ENCODE assay signal across 21 mouse cellular contexts in the genomic region with DNA sequence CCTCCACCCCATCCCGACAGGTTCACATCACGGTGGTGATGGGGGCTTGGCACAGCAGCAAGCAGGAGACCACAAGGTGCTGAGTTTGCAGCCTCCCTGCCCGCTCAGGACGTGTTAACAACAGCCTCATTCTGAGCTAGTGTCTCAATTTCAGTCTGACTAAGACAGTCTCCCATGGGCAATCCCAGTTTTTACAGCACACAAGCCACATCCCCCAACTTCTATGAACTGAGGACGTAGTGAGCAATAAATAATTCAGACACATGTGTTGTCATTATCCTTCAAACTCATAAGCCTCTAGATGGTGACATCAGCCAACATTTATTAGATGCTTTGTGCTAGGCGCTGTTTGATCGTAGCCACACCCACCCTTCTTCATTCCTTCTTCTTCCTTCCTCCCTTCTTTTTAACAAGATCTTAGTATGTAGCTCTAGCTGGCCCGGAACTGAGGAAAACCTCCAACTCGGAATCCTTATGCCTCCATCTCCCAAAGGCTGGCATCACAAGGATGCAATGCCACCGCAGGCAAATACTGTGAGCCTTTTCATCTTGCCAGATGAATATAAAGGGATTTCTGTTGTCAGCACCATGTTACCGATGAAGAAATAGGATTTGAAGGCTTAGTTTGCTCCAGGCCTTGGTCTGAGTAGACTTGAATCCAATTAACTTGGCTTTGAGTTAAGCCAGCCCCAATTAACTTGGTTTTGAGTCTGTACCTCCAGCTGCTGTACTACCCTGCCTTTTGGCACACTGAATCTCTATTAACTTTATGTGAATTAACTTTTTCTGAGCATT.
DNase-seq lines count a peak whose midpoint lies in the region; ATAC-seq lines count a peak whose summit lies in the region.
"Had no signal": no experiment of that assay in that cellular context is flagged by ENCODE, and none has a peak within 500 bp of the region (broad histone marks: within the 10 kb centered on the region; RNA-seq: fewer than 3 reads in every experiment).

No protein-coding gene starts in this region.

- ATAC-seq in forebrain, embryonic 15.5 days (replicated peaks) = no peak
- ATAC-seq in forebrain, embryonic 13.5 days = no peak
- ATAC-seq in midbrain, embryonic 13.5 days = peak; percentile 62
- ATAC-seq: CD4-positive, CD25-positive, alpha-beta regulatory T cell, adult 4 months had no signal

- H3K9ac ChIP-seq in forebrain, embryonic 15.5 days (replicated peaks) = no peak overlapping the region
- H3K9ac ChIP-seq in forebrain, embryonic 13.5 days = no peak overlapping the region
- H3K9ac ChIP-seq in midbrain, embryonic 13.5 days (replicated peaks) = no peak overlapping the region
- H3K9ac ChIP-seq: embryonic facial prominence, embryonic 15.5 days; lung, embryonic 14.5 days had no signal

- 0 out of 2 replicates have a peak overlapping the region, but pooled peaks have one; percentile 15 for H3K27ac ChIP-seq in forebrain, embryonic 15.5 days (replicated peaks)
- H3K27ac ChIP-seq in forebrain, embryonic 13.5 days = no peak overlapping the region
- H3K27ac ChIP-seq in midbrain, embryonic 13.5 days = peak overlapping the region; percentile 54; the same call in 1 of the 2 replicates
- H3K27ac ChIP-seq in midbrain, embryonic 10.5 days (replicated peaks) = no peak overlapping the region
- H3K27ac ChIP-seq: embryonic facial prominence, embryonic 15.5 days had no signal

- H3K4me2 ChIP-seq in forebrain, embryonic 15.5 days (replicated peaks) = no peak overlapping the region
- H3K4me2 ChIP-seq in forebrain, embryonic 13.5 days = no peak overlapping the region
- no peak overlapping the region for H3K4me2 ChIP-seq in midbrain, embryonic 13.5 days (replicated peaks)
- H3K4me2 ChIP-seq: embryonic facial prominence, embryonic 15.5 days; liver, embryonic 11.5 days; lung, embryonic 14.5 days had no signal

- no peak for DNase-seq in midbrain, embryonic 10.5 days (ENCODE audit: low spot score)
- DNase-seq in gonadal fat pad, adult 2 months (ENCODE audit: low read depth) = peak; percentile 71
- DNase-seq in retina, postnatal 7 days (ENCODE audit: low read depth, low spot score) = peak; percentile 29
- DNase-seq in ovary, adult 18-20 months (ENCODE audit: low spot score) = no peak
- DNase-seq in adrenal gland, adult (ENCODE audit: inconsistent age in 2 of 2, low spot score in 1 of 2) = no peak
- DNase-seq: cerebellum, adult 2 months; cerebellum, postnatal 36 days; heart, adult 18-20 months; heart, postnatal 36 days; kidney, adult 18-20 months; kidney, postnatal 25 days; left cerebral cortex, postnatal 4 days; lung, embryonic 14.5 days; lung, postnatal 36 days; thymus, postnatal 4 days had no signal

- H3K4me3 ChIP-seq in forebrain, embryonic 15.5 days = no peak overlapping the region
- H3K4me3 ChIP-seq in forebrain, embryonic 13.5 days = no peak overlapping the region
- H3K4me3 ChIP-seq in midbrain, embryonic 13.5 days (replicated peaks) = no peak overlapping the region
- no peak overlapping the region for H3K4me3 ChIP-seq in midbrain, embryonic 10.5 days
- H3K4me3 ChIP-seq: embryonic facial prominence, embryonic 15.5 days had no signal

- 71% methylated on average over 11 of the region's 11 CpGs for WGBS in forebrain, embryonic 15.5 days
- WGBS in forebrain, embryonic 13.5 days = 78% methylated on average over 11 of the region's 11 CpGs
- 74% methylated on average over 11 of the region's 11 CpGs for WGBS in midbrain, embryonic 13.5 days
- 90% methylated on average over 11 of the region's 11 CpGs for WGBS in midbrain, embryonic 10.5 days

- H3K9me3 ChIP-seq in forebrain, embryonic 15.5 days = no peaks in the 10 kb centered on the region
- no peaks in the 10 kb centered on the region for H3K9me3 ChIP-seq in forebrain, embryonic 13.5 days (replicated peaks)
- no peaks in the 10 kb centered on the region for H3K9me3 ChIP-seq in midbrain, embryonic 13.5 days
- H3K9me3 ChIP-seq in midbrain, embryonic 10.5 days (replicated peaks) = no peaks in the 10 kb centered on the region
- H3K9me3 ChIP-seq: embryonic facial prominence, embryonic 15.5 days had no signal

- no peaks in the 10 kb centered on the region for H3K36me3 ChIP-seq in forebrain, embryonic 15.5 days
- H3K36me3 ChIP-seq in forebrain, embryonic 13.5 days (ENCODE audit: poor library complexity, severe bottlenecking) = no peaks in the 10 kb centered on the region
- H3K36me3 ChIP-seq in midbrain, embryonic 13.5 days = no peaks in the 10 kb centered on the region
- no peaks in the 10 kb centered on the region for H3K36me3 ChIP-seq in midbrain, embryonic 10.5 days
- H3K36me3 ChIP-seq: embryonic facial prominence, embryonic 15.5 days had no signal

- H3K27me3 ChIP-seq in forebrain, embryonic 15.5 days = no peaks in the 10 kb centered on the region
- H3K27me3 ChIP-seq in forebrain, embryonic 13.5 days = no peaks in the 10 kb centered on the region
- no peaks in the 10 kb centered on the region for H3K27me3 ChIP-seq in midbrain, embryonic 13.5 days
- no peaks in the 10 kb centered on the region for H3K27me3 ChIP-seq in midbrain, embryonic 10.5 days (ENCODE audit: low read depth, poor library complexity, severe bottlenecking)
- H3K27me3 ChIP-seq: embryonic facial prominence, embryonic 15.5 days had no signal

- H3K4me1 ChIP-seq in forebrain, embryonic 15.5 days = no peaks in the 10 kb centered on the region
- no peaks in the 10 kb centered on the region for H3K4me1 ChIP-seq in forebrain, embryonic 13.5 days
- peaks cover 5% of the 10 kb centered on the region; the same call in 1 of the 2 replicates for H3K4me1 ChIP-seq in midbrain, embryonic 13.5 days (replicated peaks)
- no peaks in the 10 kb centered on the region for H3K4me1 ChIP-seq in midbrain, embryonic 10.5 days
- H3K4me1 ChIP-seq: embryonic facial prominence, embryonic 15.5 days had no signal

Comparison
In these comparisons a context has a peak if more than half of its experiments do, and no peak if none do; other contexts are left out.
1. H3K27ac ChIP-seq: peak in forebrain, embryonic 15.5 days (single experiment) and midbrain, embryonic 13.5 days (single experiment); none in forebrain, embryonic 13.5 days (single experiment) and midbrain, embryonic 10.5 days (single experiment).
2. DNase-seq: peak in gonadal fat pad, adult 2 months (single experiment) and retina, postnatal 7 days (single experiment); none in midbrain, embryonic 10.5 days (single experiment), ovary, adult 18-20 months (single experiment) and adrenal gland, adult (0 of 2).